Mouse (Mus musculus): ENCODE measurements around the gene Ugt1a6a.
"Not testable (repeated sequence)": the region's sequence is repeated elsewhere in the genome, so short reads cannot be mapped to it uniquely, and the experiment has no call there.

The Ugt1a6a gene

DNA sequence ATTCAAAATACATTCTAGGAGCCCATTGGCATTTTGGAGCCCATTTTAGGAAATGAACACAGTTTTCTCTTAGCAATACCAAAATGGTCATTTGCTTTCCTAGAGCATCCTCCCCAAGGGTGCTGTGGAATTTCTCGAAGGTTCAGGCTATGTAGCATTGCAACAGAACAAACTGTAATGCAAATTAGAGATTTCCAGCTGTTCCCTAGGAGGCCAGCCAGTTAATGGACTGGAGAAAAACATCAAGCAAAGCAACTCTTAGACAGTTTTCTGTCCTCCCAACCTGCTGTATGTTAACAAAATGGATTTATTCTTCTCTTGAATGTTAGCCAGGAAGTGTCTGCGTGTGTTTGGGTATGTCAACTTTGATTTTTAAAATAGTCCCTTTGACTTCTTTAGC is 2.0 kb downstream of the Ugt1a6a start:
- no peak for DNase-seq

DNA sequence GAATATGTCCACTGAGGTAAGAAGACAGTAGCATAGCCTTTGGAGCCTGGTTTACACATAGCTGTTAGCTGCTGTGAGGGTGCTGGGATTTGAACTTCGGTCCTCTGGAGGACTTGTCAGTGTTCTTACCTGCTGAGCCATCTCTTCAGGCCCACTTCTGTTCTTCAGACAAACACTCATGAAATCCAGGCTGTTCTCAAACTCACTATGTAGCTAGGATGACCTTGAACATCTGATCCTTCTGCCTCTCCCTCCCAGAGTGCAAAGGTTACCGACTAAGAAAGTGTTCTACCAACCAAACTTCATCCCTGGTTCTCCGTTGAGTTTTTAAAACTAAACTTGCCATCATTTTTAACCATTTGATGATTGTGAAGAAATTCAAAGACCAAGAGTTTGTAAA is 2.7 kb downstream of the Ugt1a6a start:
- DNase-seq: no peak

DNA sequence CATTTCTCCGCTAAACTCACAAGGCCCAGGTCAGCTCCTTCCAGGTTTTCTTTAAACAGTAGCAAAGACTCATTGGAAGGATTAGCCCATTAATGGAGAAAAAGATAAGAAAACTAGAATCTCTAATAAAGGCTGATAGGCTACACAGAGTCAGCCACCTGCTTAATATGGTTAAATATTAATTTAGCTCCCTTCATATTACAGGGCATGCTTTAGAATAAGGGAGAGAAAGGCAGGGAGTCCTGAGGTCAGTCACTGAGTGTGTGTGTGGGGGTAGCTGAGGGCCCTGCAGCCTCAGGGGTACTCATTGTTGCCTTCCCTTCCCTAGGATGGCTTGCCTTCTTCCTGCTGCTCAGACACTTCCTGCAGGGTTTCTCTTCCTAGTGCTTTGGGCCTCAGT is 3.5 kb downstream of the Ugt1a6a start:
- no peak for DNase-seq

- DNase-seq: not testable (repeated sequence)
Observed at GRCm38 (mm10) chr1:88140492-88140891, 5.9 kb downstream of the Ugt1a6a start.

GRCm38 (mm10) chr1:88143966-88144675 is 9.5 kb downstream of the Ugt1a6a start:
- DNase-seq: peak; percentile 59

DNA sequence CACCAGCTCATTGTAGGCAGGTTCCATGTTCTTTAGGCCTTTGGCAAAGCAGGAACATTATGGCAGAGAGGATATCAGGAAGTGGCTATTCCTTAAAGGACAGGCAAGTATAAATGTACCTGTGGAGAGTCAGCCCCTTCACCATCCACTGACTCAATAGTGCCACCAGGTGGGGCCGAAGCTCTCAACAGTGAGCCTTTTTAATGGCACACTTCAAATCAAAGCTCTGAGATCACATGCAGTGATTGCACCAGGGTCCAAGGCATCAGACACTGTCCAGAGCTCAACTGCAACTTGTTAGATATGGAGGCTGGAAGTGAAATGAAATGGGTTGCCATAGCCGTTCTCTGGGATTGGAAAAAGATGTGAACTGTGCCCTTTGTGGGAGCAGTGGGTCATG is 10.7 kb downstream of the Ugt1a6a start:
- DNase-seq: not testable (repeated sequence)

DNA sequence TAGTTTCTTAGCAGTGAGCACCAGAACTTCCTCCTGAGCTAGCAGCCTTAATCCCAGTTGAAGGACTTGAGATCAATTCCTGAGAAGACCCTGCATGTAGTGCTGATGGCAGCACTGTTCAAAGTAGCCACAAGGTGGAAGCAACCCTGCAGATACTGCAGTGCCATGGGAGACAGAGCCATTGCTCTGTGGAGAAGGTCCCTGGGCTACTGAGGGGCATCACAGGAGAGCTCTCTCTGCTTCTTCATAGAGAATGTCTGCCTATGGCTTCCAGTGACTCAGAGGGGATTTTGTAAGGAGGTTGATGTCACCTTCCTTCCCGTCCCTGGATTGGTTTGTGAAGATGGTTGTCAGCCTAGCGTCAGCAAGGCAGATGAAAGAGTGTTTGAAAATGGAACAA is 15.5 kb downstream of the Ugt1a6a start:
- not testable (repeated sequence) for DNase-seq

DNA sequence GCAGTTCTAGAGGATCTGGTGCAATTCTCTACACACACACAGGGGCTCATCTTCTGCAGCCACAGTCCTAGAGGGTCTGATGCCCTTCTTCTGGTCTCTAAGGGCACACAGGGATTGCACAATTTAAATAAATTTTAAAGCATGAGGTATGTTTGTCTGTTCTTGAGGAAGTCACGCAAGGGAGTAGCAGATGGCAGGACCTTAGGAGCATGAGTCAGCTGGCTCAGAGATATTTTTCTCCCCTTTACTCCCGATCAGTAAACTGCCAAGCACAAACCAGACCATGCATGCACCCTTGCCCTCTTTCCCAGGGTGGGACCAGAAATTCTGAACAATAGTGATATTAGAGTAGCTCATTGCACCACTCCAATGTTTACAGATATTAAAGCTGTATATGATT is 23.8 kb downstream of the Ugt1a6a start:
- DNase-seq: no peak

GRCm38 (mm10) chr1:88165711-88166110 is 31.1 kb downstream of the Ugt1a6a start, which contains the start of gene Ugt1a5:
Gene Ugt1a5, plus strand, starts transcription at chr1:88166012.
- no peak for DNase-seq

- not testable (repeated sequence) for DNase-seq
Observed at GRCm38 (mm10) chr1:88172190-88172589, 37.6 kb downstream of the Ugt1a6a start.

- DNase-seq: no peak
Observed at GRCm38 (mm10) chr1:88179657-88180056, 45.0 kb downstream of the Ugt1a6a start.

DNA sequence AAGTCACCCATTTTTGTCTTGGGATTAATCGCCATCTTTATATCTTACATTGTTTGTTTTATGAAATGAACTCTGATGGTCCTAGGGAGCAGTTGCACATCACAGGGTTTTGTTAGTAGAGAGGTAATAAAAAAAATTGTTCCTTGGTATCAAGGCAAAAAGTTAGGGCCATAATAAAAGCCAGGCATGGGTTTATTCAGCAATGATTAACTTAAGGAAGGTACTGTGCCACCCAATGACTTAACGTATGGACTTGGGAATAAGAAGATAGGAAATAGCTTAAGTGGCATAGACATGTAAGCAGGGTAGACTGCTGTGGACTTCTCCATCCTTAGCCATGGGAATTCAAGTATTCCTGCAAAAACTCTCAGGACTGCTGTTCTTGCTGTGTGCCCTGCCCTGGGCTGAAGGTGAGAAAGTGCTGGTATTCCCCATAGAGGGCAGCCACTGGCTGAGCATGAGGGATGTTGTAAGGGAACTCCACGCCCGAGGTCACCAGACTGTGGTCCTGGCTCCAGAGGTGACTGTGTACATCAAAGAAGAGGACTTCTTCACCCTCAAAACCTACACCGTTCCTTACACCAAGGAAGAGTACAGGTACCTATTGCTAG is 51.8 kb downstream of the Ugt1a6a start:
- no peak for DNase-seq

GRCm38 (mm10) chr1:88192136-88192535 is 57.5 kb downstream of the Ugt1a6a start:
- DNase-seq: no peak

DNA sequence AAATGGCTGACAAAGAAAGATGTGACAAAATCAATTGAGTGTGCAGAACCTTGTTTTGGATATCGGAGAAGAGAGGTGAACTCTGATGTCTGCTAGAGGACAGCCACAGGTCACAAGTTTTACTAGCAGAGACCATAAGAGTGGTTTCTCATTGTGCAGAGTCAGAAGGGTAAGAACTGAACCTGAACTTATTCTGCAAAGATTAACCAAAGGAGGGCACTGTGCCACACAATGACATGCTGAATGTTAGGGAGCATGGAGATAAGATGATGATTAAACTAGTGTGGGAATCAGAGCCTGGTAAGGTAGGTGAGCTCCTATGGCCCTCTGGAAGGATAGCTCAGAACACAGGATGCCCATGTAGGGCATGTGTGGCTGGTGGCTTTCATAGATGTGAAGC is 61.1 kb downstream of the Ugt1a6a start:
- no peak for DNase-seq

DNA sequence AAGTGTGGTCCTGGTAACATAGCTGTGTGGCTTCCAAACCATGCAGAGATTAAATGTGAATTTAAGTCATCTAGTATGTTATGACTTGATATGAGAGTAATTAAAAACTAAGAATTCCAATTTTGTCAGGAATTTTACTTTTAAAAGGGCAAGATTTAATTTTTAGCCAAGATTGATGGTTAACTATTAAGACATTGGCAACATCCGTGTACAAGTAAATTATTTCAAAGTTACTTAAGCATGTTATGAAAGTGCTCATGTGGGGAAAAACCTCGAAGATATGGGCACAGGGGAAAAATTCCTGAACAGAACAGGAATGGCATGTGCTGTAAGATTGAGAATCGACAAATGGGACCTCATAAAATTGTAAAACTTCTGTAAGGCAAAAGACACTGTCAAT is 62.8 kb downstream of the Ugt1a6a start:
- DNase-seq: no peak

GRCm38 (mm10) chr1:88199996-88200395 is 65.4 kb downstream of the Ugt1a6a start:
- DNase-seq: no peak

GRCm38 (mm10) chr1:88200456-88200855 is 65.8 kb downstream of the Ugt1a6a start, which contains the start of gene Ugt1a2:
Gene Ugt1a2, plus strand, starts transcription at chr1:88200601.
- no peak for DNase-seq

GRCm38 (mm10) chr1:88205294-88205922 is 70.8 kb downstream of the Ugt1a6a start, which contains the start of gene Dnajb3:
Gene Dnajb3, minus strand, starts transcription at chr1:88205782.
- peak; percentile 80 for DNase-seq

- DNase-seq: no peak
Observed at GRCm38 (mm10) chr1:88206843-88207479, 72.4 kb downstream of the Ugt1a6a start.

- DNase-seq: no peak
Observed at GRCm38 (mm10) chr1:88211812-88212211, 77.2 kb downstream of the Ugt1a6a start, which contains the start of gene Ugt1a1. Gene Ugt1a1, plus strand, starts transcription at chr1:88211959.

DNA sequence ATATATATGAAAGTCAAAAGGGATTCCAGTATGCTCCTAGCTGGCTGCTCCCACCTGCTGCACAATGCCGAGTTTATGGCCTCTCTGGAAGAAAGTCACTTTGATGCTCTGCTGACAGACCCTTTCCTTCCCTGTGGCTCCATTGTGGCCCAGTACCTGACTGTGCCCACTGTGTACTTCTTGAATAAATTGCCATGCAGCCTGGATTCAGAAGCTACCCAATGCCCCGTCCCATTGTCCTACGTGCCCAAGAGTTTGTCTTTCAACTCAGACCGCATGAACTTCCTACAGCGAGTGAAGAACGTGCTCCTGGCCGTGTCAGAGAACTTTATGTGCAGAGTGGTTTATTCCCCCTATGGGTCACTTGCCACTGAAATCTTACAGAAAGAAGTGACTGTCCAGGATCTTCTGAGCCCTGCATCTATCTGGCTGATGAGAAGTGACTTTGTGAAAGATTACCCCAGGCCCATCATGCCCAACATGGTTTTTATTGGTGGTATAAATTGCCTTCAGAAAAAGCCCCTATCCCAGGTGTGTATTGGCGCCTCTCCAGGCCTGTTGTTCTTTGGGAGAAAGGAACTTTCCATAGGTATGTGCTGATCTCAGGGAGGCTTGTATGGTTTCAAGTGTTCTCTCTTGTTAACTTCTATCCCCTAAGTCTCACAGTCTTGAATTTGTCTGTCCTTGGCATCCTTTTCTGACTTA is 77.9 kb downstream of the Ugt1a6a start:
- DNase-seq: no peak

DNA sequence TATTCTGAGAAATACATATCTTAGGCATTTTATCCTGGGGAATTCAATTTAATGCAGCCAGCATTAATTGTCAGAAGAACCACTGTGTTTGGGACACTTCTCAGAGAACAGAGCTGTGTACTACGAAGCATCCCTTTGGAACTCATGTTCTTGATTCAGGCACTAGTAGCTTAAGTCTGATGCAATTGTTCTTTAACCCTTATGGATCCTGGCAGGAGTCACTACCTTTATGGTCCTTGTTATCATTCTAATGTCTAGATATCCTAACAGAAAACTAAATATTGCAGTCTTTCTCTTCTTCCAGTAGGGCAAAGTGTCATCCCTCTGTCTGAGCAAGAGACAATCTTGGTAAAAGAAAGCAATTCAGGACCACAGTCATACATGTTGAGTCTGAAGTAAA is 78.5 kb downstream of the Ugt1a6a start:
- no peak for DNase-seq

All from right cerebral cortex, postnatal 14 days (tissue).